Mouse (Mus musculus) myocyte (in vitro differentiated cells): ENCODE data around the gene Prkd1.

ENCODE experiments used
- POLR2A ChIP-seq: IDR thresholded peaks from one replicate; pipeline ENCODE4 v1.6.1; 2011; ENCODE audit warnings: low read depth, mild to moderate bottlenecking, control low read depth, moderate library complexity; ENCODE audit not compliant: insufficient read length
- POLR2AphosphoS2 ChIP-seq: IDR thresholded peaks from one replicate; pipeline ENCODE4 v1.6.1; 2011; ENCODE audit warnings: low read depth, control low read depth; ENCODE audit not compliant: insufficient read length

DNA sequence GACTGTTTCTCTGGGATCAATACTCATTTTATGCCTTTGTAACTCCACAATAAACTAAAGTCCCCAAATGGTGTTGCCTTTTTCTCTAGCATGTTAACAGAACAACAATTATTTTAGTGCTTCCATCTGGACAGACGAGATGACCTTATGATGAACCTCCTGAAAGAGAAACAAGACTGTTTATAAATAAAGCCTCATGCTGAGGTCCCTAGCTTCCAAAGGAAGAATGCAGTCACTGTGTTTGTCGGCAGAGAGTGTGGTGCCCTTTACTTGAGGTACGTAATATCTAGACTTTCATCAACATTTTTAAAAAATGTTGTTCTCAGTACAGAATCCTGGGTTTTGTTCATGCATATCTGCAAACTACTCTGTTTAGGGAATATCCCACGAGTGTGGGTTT lies 90.7 kb downstream of the Prkd1 start:
- TF ChIP-seq POLR2AphosphoS2 (no peak), POLR2A (no peak)
